9 mouse cellular contexts compared by ENCODE assay signal in the genomic region with DNA sequence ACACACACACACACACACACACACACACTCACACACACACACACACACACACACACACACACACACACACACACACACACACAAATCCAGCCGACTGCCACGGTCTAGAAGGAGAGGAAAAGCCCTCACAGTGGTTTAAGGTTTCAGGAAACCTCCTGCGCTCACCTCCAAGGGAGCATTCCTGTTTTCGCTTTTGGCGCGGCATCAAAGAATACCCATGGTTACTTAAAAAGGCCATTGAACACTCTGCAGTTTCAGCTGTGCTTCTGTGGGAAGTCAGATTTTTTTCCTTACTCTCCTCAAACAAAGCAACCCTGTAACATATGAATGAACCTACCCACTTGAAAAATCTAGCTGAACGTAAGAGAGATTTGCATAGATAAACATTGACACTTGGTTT.
DNase-seq lines count a peak whose midpoint lies in the region; ATAC-seq and TF ChIP-seq lines count a peak whose summit lies in the region.
"Had no signal": no experiment of that assay in that cellular context is flagged by ENCODE, and none has a peak within 500 bp of the region (broad histone marks: within the 10 kb centered on the region; RNA-seq: fewer than 3 reads in every experiment).

No protein-coding gene starts in this region.

- 12% methylated on average over 7 of the region's 7 CpGs for WGBS in lung, adult 2 months

- no peak for TF ChIP-seq POLR2A in lung, adult 2 months (IDR thresholded peaks at IDR 0.05; ENCODE audit: borderline replicate concordance, extremely low read depth, low read depth, low read length)

- CTCF ChIA-PET in Patski (lab: Charles Lee), result interaction anchor here (0.8 kb wide), 1 partner anchor 13 kb away, joined by 3 read pairs; no protein-coding TSS in a partner anchor

- ATAC-seq in Patski, result peak; percentile 67
- ATAC-seq in hematopoietic stem cell, adult 5-6 weeks (replicated peaks in 1 of 2; ENCODE audit: insufficient read depth in 1 of 2, low FRiP score in 2 of 2, low TSS enrichment in 1 of 2, low read depth in 1 of 2, poor library complexity in 2 of 2, severe bottlenecking in 2 of 2), result peak; percentile 43 to 65; a peak in 2 of 4 replicates

- DNase-seq in heart, adult 11 months, result peak; percentile 5
- no peak for DNase-seq in heart, adult 9 months (ENCODE audit: low spot score in 2 of 2)
- no peak for DNase-seq in Patski (ENCODE audit: low read depth, low spot score)
- peak; percentile 34 for DNase-seq in lung, adult 2 months
- no peak for DNase-seq in thymus, postnatal 14 days
- no peak for DNase-seq in urinary bladder, postnatal 10 days (ENCODE audit: low spot score)
- DNase-seq in cerebellum, postnatal 25 days, result no peak

- POLR2A ChIA-PET in Patski (lab: Charles Lee), result no interaction called here

- TF ChIP-seq CTCF in Patski (IDR thresholded peaks at IDR 0.05), result no peak
- TF ChIP-seq CTCF in lung, adult 2 months (IDR thresholded peaks at IDR 0.05; ENCODE audit: insufficient read depth, low read length), result no peak

- H3K27me3 ChIP-seq in Patski, result no peaks in the 10 kb centered on the region

- no peak overlapping the region for H3K4me3 ChIP-seq in lung, adult 2 months (replicated peaks; ENCODE audit: extremely low read depth, low read depth, low read length)
- H3K4me3 ChIP-seq: erythroblast, embryonic 14.5 days had no signal

- in situ Hi-C loops in Patski (cut with MboI; ENCODE audit: low pct_unique_long_range_greater_than_20kb), result no loop called here

- H3K4me1 ChIP-seq in lung, adult 2 months (ENCODE audit: control insufficient read depth, insufficient read depth, low read length), result no peaks in the 10 kb centered on the region; the same call in 1 of the 2 replicates

Comparison
In these comparisons a context has a peak if more than half of its experiments do, and no peak if none do; other contexts are left out.
1. DNase-seq: peak in heart, adult 11 months (single experiment) and lung, adult 2 months (single experiment); none in heart, adult 9 months (0 of 2), Patski (single experiment), thymus, postnatal 14 days (single experiment), urinary bladder, postnatal 10 days (single experiment) and cerebellum, postnatal 25 days (0 of 2).